Mouse (Mus musculus) MEL (cell line): Measurements from ENCODE around the gene Rnf123. TPM values are rescaled to one million over a fixed set of nuclear protein-coding genes. Genes with fewer than 3 reads are reported as not detected.

Source experiments
- DNase-seq: peaks from one replicate; pipeline ENCODE4 v3.0.0; 2011; ENCODE audit warnings: low read depth, low spot score
- H3K27ac ChIP-seq: 2 replicates; pipeline ENCODE4 v1.5.1; 2012; ENCODE audit warnings: low read depth, mild to moderate bottlenecking, control low read depth, low read length, moderate library complexity; ENCODE audit not compliant: control insufficient read depth
- H3K27me3 ChIP-seq, 2 experiments: fragments of 150-350 bp in 1 of 2; sonication (generic) in 1 of 2; 2 replicates each; pipeline ENCODE4 v1.6.1; 2012; ENCODE audit warnings: low read length in 2 of 2, mild to moderate bottlenecking in 2 of 2, improper control_type of control experiment in 1 of 2, moderate library complexity in 1 of 2; ENCODE audit not compliant: insufficient read depth in 2 of 2, control insufficient read depth in 1 of 2
- H3K36me3 ChIP-seq, 2 experiments: 2 replicates each; pipeline ENCODE4 v1.6.1; 2012 to 2014; ENCODE audit warnings: low read length in 2 of 2, improper control_type of control experiment in 1 of 2, inconsistent platforms in 1 of 2, mild to moderate bottlenecking in 1 of 2; ENCODE audit not compliant: insufficient read depth in 2 of 2, control insufficient read depth in 1 of 2
- H3K4me1 ChIP-seq, 2 experiments: fragments of 150-350 bp in 1 of 2; sonication (generic) in 1 of 2; 2 replicates each; pipeline ENCODE4 v1.6.1; 2012; ENCODE audit warnings: low read length in 2 of 2, improper control_type of control experiment in 1 of 2, mild to moderate bottlenecking in 1 of 2; ENCODE audit not compliant: insufficient read depth in 2 of 2, control insufficient read depth in 1 of 2
- H3K4me3 ChIP-seq, 2 experiments: fragments of 150-350 bp in 1 of 2; sonication (generic) in 1 of 2; 2 replicates each; pipeline ENCODE4 v1.5.1; 2012; ENCODE audit warnings: low read depth in 2 of 2, low read length in 2 of 2, mild to moderate bottlenecking in 2 of 2, moderate library complexity in 2 of 2, control low read depth in 1 of 2, improper control_type of control experiment in 1 of 2; ENCODE audit not compliant: control insufficient read depth in 1 of 2, insufficient read depth in 1 of 2
- H3K79me2 ChIP-seq: 2 replicates; pipeline ENCODE4 v1.6.1; 2012; ENCODE audit warnings: mild to moderate bottlenecking, low read length, moderate library complexity; ENCODE audit not compliant: control insufficient read depth, poor library complexity, insufficient read depth
- H3K9ac ChIP-seq: 2 replicates; pipeline ENCODE4 v1.6.1; 2012; ENCODE audit warnings: low read depth, mild to moderate bottlenecking, control low read depth, low read length, moderate library complexity; ENCODE audit not compliant: control insufficient read depth, poor library complexity, severe bottlenecking
- H3K9me3 ChIP-seq: fragments of 150-350 bp; sonication (generic); replicated peaks from 2 replicates; pipeline ENCODE4 v1.6.1; 2012; ENCODE audit warnings: mild to moderate bottlenecking, low read length, improper control_type of control experiment, moderate library complexity; ENCODE audit not compliant: insufficient read depth
- BHLHE40 ChIP-seq: IDR thresholded peaks from 2 replicates; pipeline ENCODE4 v1.6.1; 2012; ENCODE audit warnings: low read depth, mild to moderate bottlenecking, inconsistent platforms, low read length, improper control_type of control experiment, borderline replicate concordance
- CHD2 ChIP-seq: IDR thresholded peaks from 2 replicates; pipeline ENCODE4 v1.6.1; 2011; ENCODE audit warnings: low read length, improper control_type of control experiment
- CTCF ChIP-seq, 3 experiments: IDR thresholded peaks in 2 of 3; conservative IDR thresholded peaks in 1 of 3; 2 replicates each; pipeline ENCODE4 v1.5.1; 2011 to 2012; ENCODE audit warnings: low read length in 3 of 3, low read depth in 2 of 3, mild to moderate bottlenecking in 2 of 3, improper control_type of control experiment in 1 of 3, inconsistent platforms in 1 of 3, mixed read lengths in 1 of 3, moderate library complexity in 1 of 3; ENCODE audit not compliant: control insufficient read depth in 1 of 3, insufficient read depth in 1 of 3, poor library complexity in 1 of 3, severe bottlenecking in 1 of 3
- E2F4 ChIP-seq: IDR thresholded peaks from 2 replicates; pipeline ENCODE4 v1.6.1; 2011; ENCODE audit warnings: low read depth, low read length, improper control_type of control experiment, borderline replicate concordance
- ELF1 ChIP-seq: IDR thresholded peaks from 2 replicates; pipeline ENCODE4 v1.6.1; 2014; ENCODE audit warnings: low read depth, mild to moderate bottlenecking, inconsistent platforms, low read length, improper control_type of control experiment, moderate library complexity
- EP300 ChIP-seq, 2 experiments: IDR thresholded peaks; 2 replicates each; pipeline ENCODE4 v1.6.1; 2011; ENCODE audit warnings: improper control_type of control experiment in 2 of 2, low read length in 2 of 2, low read depth in 1 of 2, mild to moderate bottlenecking in 1 of 2
- GABPA ChIP-seq: IDR thresholded peaks from 2 replicates; pipeline ENCODE4 v1.6.1; 2012; ENCODE audit warnings: low read depth, mild to moderate bottlenecking, inconsistent platforms, low read length, improper control_type of control experiment, moderate library complexity
- GATA1 ChIP-seq: IDR thresholded peaks from 2 replicates; pipeline ENCODE4 v1.6.1; 2011; ENCODE audit warnings: low read depth, low read length, improper control_type of control experiment
- HCFC1 ChIP-seq: IDR thresholded peaks from 2 replicates; pipeline ENCODE4 v1.6.1; 2012; ENCODE audit warnings: low read depth, mild to moderate bottlenecking, inconsistent platforms, low read length, improper control_type of control experiment, moderate library complexity
- KAT2A ChIP-seq: conservative IDR thresholded peaks from 2 replicates; pipeline ENCODE4 v1.6.1; 2012; ENCODE audit warnings: low read depth, low read length, improper control_type of control experiment, inconsistent platforms
- MAFK ChIP-seq: IDR thresholded peaks from 2 replicates; pipeline ENCODE4 v1.6.1; 2011; ENCODE audit warnings: low read depth, mild to moderate bottlenecking, low read length, improper control_type of control experiment, borderline replicate concordance
- MAX ChIP-seq: IDR thresholded peaks from 2 replicates; pipeline ENCODE4 v1.6.1; 2011; ENCODE audit warnings: low read length, improper control_type of control experiment
- MAZ ChIP-seq: IDR thresholded peaks from 2 replicates; pipeline ENCODE4 v1.6.1; 2012; ENCODE audit warnings: low read depth, mild to moderate bottlenecking, inconsistent platforms, low read length, improper control_type of control experiment
- MEF2A ChIP-seq: IDR thresholded peaks from 2 replicates; pipeline ENCODE4 v1.6.1; 2014; ENCODE audit warnings: low read depth, mild to moderate bottlenecking, inconsistent platforms, low read length, improper control_type of control experiment; ENCODE audit not compliant: poor library complexity, insufficient replicate concordance, severe bottlenecking; ENCODE audit errors: extremely low read depth
- MYB ChIP-seq: IDR thresholded peaks from 2 replicates; pipeline ENCODE4 v1.6.1; 2011; ENCODE audit warnings: mild to moderate bottlenecking, low read depth, low read length, improper control_type of control experiment
- MYC ChIP-seq: IDR thresholded peaks from 2 replicates; pipeline ENCODE4 v1.6.1; 2011; ENCODE audit warnings: low read depth, mild to moderate bottlenecking, low read length, improper control_type of control experiment, moderate library complexity
- NELFE ChIP-seq: IDR thresholded peaks from 2 replicates; pipeline ENCODE4 v1.6.1; 2011; ENCODE audit warnings: low read depth, low read length, improper control_type of control experiment
- NRF1 ChIP-seq: IDR thresholded peaks from 2 replicates; pipeline ENCODE4 v1.6.1; 2014; ENCODE audit warnings: low read depth, mild to moderate bottlenecking, inconsistent platforms, low read length, improper control_type of control experiment, moderate library complexity; ENCODE audit not compliant: poor library complexity, insufficient read depth, severe bottlenecking
- POLR2AphosphoS2 ChIP-seq: IDR thresholded peaks from 2 replicates; pipeline ENCODE4 v1.6.1; 2011; ENCODE audit warnings: low read length, improper control_type of control experiment
- POLR2AphosphoS5 ChIP-seq: IDR thresholded peaks from 2 replicates; pipeline ENCODE4 v1.6.1; 2012; ENCODE audit warnings: low read depth, borderline replicate concordance, mild to moderate bottlenecking, inconsistent platforms, low read length, moderate library complexity, mixed read lengths
- RAD21 ChIP-seq: IDR thresholded peaks from 2 replicates; pipeline ENCODE4 v1.6.1; 2011; ENCODE audit warnings: mild to moderate bottlenecking, low read depth, low read length, improper control_type of control experiment
- RCOR1 ChIP-seq: IDR thresholded peaks from 2 replicates; pipeline ENCODE4 v1.6.1; 2012; ENCODE audit warnings: low read depth, mild to moderate bottlenecking, inconsistent platforms, low read length, improper control_type of control experiment
- SIN3A ChIP-seq: IDR thresholded peaks from 2 replicates; pipeline ENCODE4 v1.6.1; 2012; ENCODE audit warnings: low read length, improper control_type of control experiment, inconsistent platforms
- SMC3 ChIP-seq: IDR thresholded peaks from 2 replicates; pipeline ENCODE4 v1.6.1; 2011; ENCODE audit warnings: low read depth, low read length, improper control_type of control experiment
- TAL1 ChIP-seq: IDR thresholded peaks from 2 replicates; pipeline ENCODE4 v1.6.1; 2012; ENCODE audit warnings: mild to moderate bottlenecking, inconsistent platforms, low read length, moderate library complexity, mixed read lengths
- TBP ChIP-seq: IDR thresholded peaks from 2 replicates; pipeline ENCODE4 v1.8.0; 2011; ENCODE audit warnings: low read depth, low read length, improper control_type of control experiment
- TCF12 ChIP-seq: IDR thresholded peaks from 2 replicates; pipeline ENCODE4 v1.6.1; 2014; ENCODE audit warnings: low read depth, mild to moderate bottlenecking, inconsistent platforms, low read length, improper control_type of control experiment, moderate library complexity
- UBTF ChIP-seq: IDR thresholded peaks from 2 replicates; pipeline ENCODE4 v1.6.1; 2012; ENCODE audit warnings: low read depth, mild to moderate bottlenecking, inconsistent platforms, low read length, improper control_type of control experiment, moderate library complexity, borderline replicate concordance; ENCODE audit not compliant: insufficient read depth
- USF1 ChIP-seq: IDR thresholded peaks from 2 replicates; pipeline ENCODE4 v1.6.1; 2014; ENCODE audit warnings: low read depth, mild to moderate bottlenecking, inconsistent platforms, low read length, improper control_type of control experiment, moderate library complexity
- USF2 ChIP-seq, 2 experiments: IDR thresholded peaks; 2 replicates each; pipeline ENCODE4 v1.6.1; 2011 to 2012; ENCODE audit warnings: improper control_type of control experiment in 2 of 2, low read length in 2 of 2, borderline replicate concordance in 1 of 2, inconsistent platforms in 1 of 2, low read depth in 1 of 2, mild to moderate bottlenecking in 1 of 2; ENCODE audit not compliant: insufficient read depth in 1 of 2
- ZC3H11A ChIP-seq: IDR thresholded peaks from 2 replicates; pipeline ENCODE4 v1.6.1; 2012; ENCODE audit warnings: low read depth, mild to moderate bottlenecking, inconsistent platforms, low read length, improper control_type of control experiment
- ZKSCAN1 ChIP-seq: IDR thresholded peaks from 2 replicates; pipeline ENCODE4 v1.6.1; 2012; ENCODE audit warnings: low read depth, mild to moderate bottlenecking, inconsistent platforms, low read length, improper control_type of control experiment, moderate library complexity
- ZMIZ1 ChIP-seq: IDR thresholded peaks from 2 replicates; pipeline ENCODE4 v1.6.1; 2012; ENCODE audit warnings: low read depth, mild to moderate bottlenecking, inconsistent platforms, low read length, improper control_type of control experiment, moderate library complexity
- ZNF384 ChIP-seq: IDR thresholded peaks from 2 replicates; pipeline ENCODE4 v1.6.1; 2012; ENCODE audit warnings: low read depth, mild to moderate bottlenecking, inconsistent platforms, low read length, improper control_type of control experiment
- polyA plus RNA-seq, 2 experiments: library from polyadenylated mRNA; stranded (reverse) in 1 of 2; unstranded in 1 of 2; fragments of >175 nt in 1 of 2; fragments of >200 nt in 1 of 2; gene quantifications; 2 replicates each; pipeline versions ENCODE4 v1.2.1 to v1.2.4; 2012; ENCODE audit warnings: low replicate concordance in 2 of 2, low read depth in 1 of 2; ENCODE audit not compliant: insufficient read length in 2 of 2, insufficient read depth in 1 of 2, missing spikeins in 1 of 2
- total RNA-seq: library from RNA; depleted of rRNA; stranded (reverse); fragments of 300-350 nt; gene quantifications from 2 replicates; pipeline ENCODE4 v1.2.3, GENCODE M21; 2012

The Rnf123 gene
- total and polyA plus RNA-seq, 3 experiments, result 28.5 to 74.8 TPM; not detected in 1

DNA sequence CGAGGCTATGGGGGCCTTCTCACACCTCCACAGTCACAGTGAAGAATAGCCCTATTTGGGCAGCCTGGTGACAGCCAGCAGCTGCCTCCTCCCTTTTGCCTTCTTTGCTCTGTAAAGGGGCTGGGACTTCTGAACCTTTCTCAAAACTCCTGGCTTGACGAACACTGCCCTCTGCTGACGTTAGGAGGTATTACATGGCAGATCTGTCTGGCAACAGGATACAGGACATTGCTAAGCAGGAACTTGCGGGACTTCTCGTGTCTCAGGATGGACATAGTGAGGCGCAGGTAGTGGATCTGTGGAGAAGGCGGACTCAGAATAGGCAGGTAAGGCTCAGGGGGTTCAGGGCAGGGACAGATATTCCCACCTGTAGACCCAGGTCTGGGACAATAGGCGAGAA, 15.2 kb downstream of the Rnf123 start:
- no peak overlapping the region for H3K27ac ChIP-seq
- no peaks in the 10 kb centered on the region for H3K27me3 ChIP-seq
- no peaks in the 10 kb centered on the region for H3K79me2 ChIP-seq
- TF ChIP-seq POLR2AphosphoS2, result no peak
- no peak for TF ChIP-seq POLR2AphosphoS5
- TF ChIP-seq MYC, result no peak
- no peak for TF ChIP-seq BHLHE40
- TF ChIP-seq ZMIZ1, result no peak
- no peak for TF ChIP-seq MEF2A
- peak; percentile 85 for TF ChIP-seq RAD21
- no peak for TF ChIP-seq MAX
- no peak for TF ChIP-seq USF2 (IDR thresholded peaks at IDR 0.05; ENCODE audit: borderline replicate concordance in 1 of 2, insufficient read depth in 1 of 2, low read depth in 1 of 2, low read length in 2 of 2)
- no peak for TF ChIP-seq HCFC1
- no peak for TF ChIP-seq NRF1
- TF ChIP-seq CTCF (IDR thresholded peaks at IDR 0.05 in 2 of 3, conservative IDR thresholded peaks at IDR 0.05 in 1 of 3; ENCODE audit: control insufficient read depth in 1 of 3, insufficient read depth in 1 of 3, low read depth in 2 of 3, low read length in 3 of 3, poor library complexity in 1 of 3, severe bottlenecking in 1 of 3), result peak; percentile 82 to 99 (median 95)
- TF ChIP-seq MAFK, result no peak
- TF ChIP-seq GATA1, result no peak
- no peak for TF ChIP-seq TAL1
- no peak for TF ChIP-seq TCF12
- TF ChIP-seq ZNF384, result no peak
- no peak for TF ChIP-seq SIN3A
- TF ChIP-seq ZKSCAN1, result no peak
- TF ChIP-seq GABPA, result no peak
- no peak for TF ChIP-seq TBP
- no peak for TF ChIP-seq E2F4
- no peak for TF ChIP-seq NELFE
- no peak for TF ChIP-seq USF1
- TF ChIP-seq ELF1, result no peak
- no peak for TF ChIP-seq MAZ
- peak; percentile 86 for TF ChIP-seq SMC3
- TF ChIP-seq RCOR1, result no peak
- no peak for TF ChIP-seq KAT2A
- TF ChIP-seq EP300 (IDR thresholded peaks at IDR 0.05; ENCODE audit: low read depth in 1 of 2, low read length in 2 of 2), result no peak
- TF ChIP-seq UBTF, result no peak
- peak; percentile 80 for TF ChIP-seq ZC3H11A
- TF ChIP-seq MYB, result no peak
- no peak for TF ChIP-seq CHD2
- no peak overlapping the region for H3K9ac ChIP-seq
- no peaks in the 10 kb centered on the region for H3K9me3 ChIP-seq
- no peaks in the 10 kb centered on the region for H3K4me1 ChIP-seq
- no peak overlapping the region for H3K4me3 ChIP-seq
- DNase-seq, result peak; percentile 90
- no peaks in the 10 kb centered on the region; a peak in 1 of 4 replicates for H3K36me3 ChIP-seq
